Mouse (Mus musculus) lung, postnatal 10 days (tissue): ENCODE results near the gene Dpf2.
A peak's percentile ranks its signal among the peaks of the same experiment; 100 is the strongest.

Experiments
- DNase-seq: peaks from one replicate; pipeline ENCODE4 v3.0.0; 2021

Gene Dpf2

DNA sequence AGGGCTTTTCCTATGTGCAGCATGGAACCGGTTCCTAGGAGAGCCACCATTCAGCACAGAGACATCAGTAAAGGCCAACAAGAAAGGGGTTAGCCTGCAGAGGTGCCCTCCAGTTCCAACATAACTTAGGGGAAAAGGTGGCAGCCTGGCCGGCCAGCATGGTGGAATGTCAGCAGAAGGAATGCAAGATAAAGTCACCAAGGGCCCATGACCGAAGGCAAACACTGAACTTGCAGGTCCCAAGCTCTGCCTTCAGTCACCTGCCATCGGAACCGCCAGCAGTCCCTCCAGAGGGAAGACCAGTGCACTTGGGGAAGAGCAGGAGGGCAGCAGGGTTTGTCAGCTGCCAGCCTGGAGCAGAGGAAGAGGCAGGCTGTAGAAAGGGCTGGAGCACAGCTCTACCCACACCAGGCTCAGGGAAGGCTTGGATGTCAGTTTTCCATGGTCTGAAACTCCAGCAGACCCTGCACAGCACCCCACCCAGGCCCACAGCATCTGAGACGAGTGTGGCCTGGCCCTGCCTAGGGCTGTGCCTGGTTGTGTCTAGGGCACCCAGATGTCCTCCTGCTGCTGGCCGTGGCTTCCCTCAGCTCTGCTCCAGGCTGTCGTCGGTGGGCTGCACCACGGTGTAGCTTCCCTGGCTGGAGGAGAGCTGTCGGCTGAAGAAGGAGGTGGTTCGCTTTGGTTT is 60.6 kb downstream of the Dpf2 start:
- DNase-seq = no peak

DNA sequence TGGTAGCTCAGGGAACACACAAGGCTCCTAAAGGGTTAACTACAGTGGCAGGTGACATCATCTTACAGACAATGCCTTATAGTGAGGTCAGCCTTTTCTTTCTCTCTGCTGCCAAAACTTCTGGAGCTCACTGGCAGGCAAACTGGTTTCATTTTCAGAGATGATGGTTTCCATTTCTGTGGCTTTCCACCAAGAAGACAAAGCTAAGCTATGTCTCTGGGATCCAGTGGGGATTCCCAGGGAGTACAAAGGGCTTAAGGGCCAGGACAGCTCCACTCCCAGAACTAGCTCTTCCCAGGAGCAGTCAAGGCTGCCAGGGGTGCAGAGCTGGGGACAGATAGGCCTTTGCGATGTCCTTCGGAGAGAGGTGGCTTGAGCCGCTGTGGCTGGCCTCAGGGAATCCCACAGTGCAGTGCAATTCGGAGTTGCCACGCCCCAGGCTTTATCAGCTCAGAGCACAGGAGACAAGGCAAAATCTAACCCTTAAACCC is 61.3 kb downstream of the Dpf2 start:
- DNase-seq = no peak

DNA sequence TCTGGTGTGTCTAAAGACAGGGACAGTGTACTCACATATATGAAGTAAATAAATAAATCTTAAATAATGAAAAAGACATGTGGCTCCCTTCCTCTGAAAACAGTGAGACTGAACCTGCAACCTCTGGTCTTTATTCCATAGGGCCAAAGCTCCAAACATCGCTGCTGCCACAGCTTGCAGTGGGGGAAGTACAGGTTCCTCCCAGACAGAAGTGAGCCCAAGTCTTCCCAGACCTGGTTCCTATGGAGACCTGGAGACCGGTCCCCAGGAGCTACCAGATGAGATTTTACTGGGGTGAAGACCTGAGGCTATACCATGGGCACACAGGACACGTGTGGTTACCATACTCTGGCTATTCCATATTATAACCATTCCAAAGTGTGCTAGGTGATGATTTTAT is 62.0 kb downstream of the Dpf2 start:
- DNase-seq = no peak

DNA sequence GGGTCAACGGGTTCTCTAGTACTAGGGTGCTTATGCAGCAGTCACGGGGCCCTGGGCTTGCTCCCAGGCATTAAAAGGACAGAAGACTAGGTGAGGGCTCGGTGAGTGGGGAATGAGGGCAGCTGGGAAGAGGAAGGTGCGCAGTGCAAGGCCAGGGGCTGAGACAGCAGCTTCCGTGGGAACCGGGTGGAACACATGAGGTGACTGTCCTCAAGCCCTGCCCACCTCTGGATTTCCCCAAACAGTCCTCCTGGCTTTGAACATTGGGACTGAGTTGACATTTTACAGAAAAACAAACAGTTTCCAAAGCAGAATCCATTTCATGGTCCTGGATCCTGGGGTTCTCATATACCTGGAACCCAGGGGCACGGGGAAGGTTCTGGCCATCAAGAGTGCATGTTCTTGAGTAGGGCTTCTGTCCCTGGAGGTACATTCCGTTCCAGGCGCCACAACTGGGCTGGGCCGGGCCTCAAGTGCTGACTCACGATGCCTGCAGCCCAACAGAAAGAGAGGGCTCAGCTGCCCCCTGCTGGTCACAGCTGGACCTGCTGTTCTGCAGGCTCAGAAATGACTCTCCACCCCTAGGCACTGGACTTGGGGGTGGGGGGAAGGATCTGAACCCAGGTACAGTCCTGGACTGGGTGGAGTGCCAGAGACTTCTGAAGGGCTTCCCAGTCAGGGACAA is 62.8 kb downstream of the Dpf2 start:
- DNase-seq = peak; percentile 96

DNA sequence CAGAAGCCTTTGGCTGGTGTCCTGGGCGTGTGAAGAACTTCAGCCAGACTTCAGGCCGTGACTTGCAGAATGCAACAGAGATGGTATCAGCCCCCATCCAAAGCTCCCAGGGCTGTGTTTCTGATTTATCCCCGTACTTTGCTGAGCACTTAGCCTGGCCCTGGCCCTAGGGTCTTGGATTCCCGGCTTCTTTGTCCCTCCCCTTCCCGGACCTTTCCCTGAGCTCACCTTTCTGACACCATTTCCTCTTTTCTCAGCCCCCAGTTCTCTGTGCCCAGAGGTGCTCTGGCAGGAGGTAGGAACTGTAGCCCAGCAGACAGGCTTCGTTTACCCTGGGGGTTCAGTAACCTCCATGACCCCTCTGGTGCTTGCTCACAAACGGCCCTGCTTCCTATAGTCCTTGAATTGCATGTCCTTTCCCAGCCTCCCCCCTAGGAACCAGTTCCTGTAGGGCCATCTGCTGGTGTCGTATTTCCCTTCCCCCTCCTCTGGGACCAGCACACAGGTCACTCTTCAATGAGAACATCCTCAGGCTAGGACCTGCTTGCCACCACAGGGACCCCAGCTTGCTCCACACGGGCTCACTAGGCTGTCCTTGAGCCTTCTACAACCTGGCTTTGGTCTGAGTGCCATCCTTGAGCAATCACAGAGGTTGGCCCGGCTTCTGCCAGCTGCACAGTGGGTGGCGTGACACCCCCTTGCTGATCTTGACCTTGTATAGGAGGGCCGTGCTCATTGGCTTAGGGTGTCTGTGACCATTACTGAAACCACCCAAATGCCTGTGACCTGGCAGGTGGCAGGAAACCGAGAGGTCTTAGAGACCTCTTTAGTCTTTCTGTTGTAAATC is 63.8 kb downstream of the Dpf2 start:
- no peak for DNase-seq

DNA sequence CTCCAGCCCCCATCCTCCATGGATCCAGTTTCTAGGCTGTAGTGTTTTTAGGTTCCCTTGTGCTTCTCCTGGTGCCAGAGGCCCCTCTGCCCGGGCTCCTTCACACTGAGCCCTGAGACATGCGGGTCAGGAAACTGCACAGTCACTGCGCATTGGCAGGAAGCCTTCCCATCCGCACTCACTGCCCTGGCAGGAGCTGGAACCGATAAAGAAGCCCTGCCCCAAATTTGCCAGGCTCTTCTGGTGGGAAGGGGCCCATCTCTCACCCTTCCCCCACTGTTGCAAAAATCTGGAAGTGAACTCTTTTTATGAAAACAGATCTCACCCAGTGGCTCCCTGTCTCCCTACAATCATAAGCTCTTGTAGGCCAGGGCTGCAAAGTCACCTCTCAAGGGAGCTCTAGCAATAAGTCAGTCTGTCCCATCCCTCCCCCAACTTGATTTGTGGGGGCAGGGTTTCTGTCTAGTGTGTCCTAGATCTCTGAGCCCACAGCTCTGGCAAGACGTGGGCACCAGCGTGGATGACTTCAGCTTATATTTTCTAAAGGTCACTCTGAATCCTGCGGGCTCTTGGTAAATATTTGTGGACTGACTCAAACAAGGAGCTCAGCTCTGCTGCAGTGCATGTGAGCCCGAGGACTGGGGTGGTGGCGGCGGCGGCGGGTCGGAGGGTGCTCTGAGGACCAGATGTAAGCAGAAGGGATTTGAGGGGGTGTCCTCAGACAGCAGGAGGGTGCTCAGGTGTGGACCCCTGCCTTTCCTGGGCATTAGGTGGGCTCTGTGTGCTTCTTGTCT is 64.6 kb downstream of the Dpf2 start:
- peak; percentile 83 for DNase-seq

DNA sequence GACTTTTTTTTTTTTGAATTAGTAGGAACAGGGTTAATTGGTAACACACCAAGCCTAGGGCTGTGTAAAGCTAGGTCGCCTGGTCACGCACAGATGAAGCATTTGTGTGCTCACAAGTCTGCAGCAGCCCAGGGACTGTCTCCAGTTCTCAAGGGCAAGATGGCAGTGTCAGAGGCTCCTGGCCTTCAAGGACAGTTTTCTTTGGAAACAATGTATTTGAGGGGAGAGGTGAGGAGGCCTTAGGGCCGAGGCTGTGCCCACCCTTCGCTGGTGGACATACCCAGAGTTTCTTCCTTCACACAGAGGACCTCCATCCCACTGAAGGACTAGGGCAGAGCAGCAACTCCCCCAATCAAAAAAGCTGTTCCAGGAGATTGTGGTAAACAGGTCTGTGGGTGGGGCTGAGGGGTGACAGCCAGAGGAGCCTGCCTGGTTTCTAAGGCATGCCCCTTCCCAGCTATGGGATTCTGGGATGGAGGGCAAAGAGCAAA is 65.5 kb downstream of the Dpf2 start:
- DNase-seq = no peak

DNA sequence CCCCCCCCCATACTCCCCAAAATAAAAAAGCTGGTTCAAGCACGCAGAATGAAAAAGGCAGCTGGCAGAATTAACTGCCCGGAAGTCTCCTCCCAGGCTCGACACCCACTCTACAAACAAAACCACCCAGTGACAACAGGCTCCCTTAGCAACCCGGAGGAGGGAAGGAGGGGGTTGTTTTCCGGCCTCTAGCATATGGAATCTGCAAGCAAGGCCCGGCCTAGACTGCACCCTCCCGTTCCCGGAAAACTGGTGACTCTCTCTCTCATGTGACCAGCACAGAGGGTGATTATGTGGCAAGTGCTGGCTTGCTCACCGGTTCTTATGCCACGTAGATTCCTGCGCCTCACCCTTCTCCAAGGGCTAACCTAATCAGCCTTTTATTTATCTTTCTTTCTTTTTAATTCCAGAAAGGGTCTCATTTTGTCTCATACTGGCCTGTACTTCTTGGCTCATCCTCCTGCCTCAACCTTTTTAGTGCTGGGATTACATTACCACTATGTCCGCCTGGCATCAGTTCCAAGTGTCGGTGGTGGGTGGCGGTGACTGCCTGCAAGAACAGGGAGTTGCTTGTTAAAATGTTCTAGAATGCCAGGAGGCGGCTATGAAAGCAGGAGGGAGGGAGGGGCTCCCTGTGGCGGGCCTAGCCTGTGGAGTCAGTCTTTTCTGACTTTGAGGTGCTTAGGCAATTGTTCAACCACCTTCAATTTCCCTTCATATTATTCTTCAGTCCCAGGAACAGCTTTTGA is 66.1 kb downstream of the Dpf2 start:
- DNase-seq = peak; percentile 96
